Comparison of ENCODE assay signal across 8 mouse cellular contexts in the genomic region with DNA sequence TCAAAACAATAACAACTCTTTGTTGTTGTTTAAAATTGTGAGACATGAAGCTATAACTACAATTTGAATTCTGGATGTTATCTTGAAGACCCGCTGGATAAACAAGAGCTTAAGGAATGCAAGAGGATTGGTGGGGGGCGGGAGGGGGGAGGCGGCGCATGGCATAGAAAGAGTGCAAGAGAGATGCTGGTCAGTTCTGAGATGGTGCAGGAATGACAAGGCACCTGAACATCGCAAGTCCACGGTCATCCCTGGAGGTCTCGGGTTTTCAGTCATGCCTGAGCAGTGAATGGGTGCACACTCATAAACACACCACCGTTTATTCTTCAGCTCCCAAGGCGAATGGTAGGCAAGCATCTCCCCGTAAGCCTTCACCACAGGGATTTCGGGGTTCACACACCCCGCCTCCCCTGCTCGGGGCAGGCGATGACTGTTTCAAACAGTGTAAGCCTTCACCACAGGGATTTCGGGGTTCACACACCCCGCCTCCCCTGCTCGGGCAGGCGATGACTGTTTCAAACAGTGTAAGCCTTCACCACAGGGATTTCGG. TPM values are rescaled to one million over a fixed set of nuclear protein-coding genes. Genes with fewer than 3 reads are reported as not detected.
A peak's percentile ranks its signal among the peaks of the same experiment; 100 is the strongest.
DNase-seq lines count a peak whose midpoint lies in the region; ATAC-seq lines count a peak whose summit lies in the region.

No protein-coding gene starts in this region.

- peak overlapping the region; percentile 76 for H3K4me3 ChIP-seq in forebrain, embryonic 15.5 days
- peak overlapping the region; percentile 55; the same call in 1 of the 2 replicates for H3K4me3 ChIP-seq in liver, embryonic 15.5 days (replicated peaks)

- peak; percentile 15 for DNase-seq in embryo, embryonic 10 days (ENCODE audit: low spot score)
- no peak for DNase-seq in embryo, embryonic 9.5 days (ENCODE audit: extremely low spot score)
- DNase-seq in Muller cell, postnatal 12 days (ENCODE audit: inconsistent ontology term): peak; percentile 3
- DNase-seq in left cerebral cortex, adult 18-20 months (ENCODE audit: low spot score in 2 of 2): no peak
- no peak for DNase-seq in natural killer cell, adult 2 months (ENCODE audit: low spot score in 2 of 2)
- DNase-seq in spleen, postnatal 14 days (ENCODE audit: low spot score in 2 of 2): no peak

- no peaks in the 10 kb centered on the region for H3K36me3 ChIP-seq in forebrain, embryonic 15.5 days
- no peaks in the 10 kb centered on the region for H3K36me3 ChIP-seq in liver, embryonic 15.5 days (replicated peaks)

- H3K27me3 ChIP-seq in forebrain, embryonic 15.5 days: no peaks in the 10 kb centered on the region
- peaks cover 36% of the 10 kb centered on the region for H3K27me3 ChIP-seq in liver, embryonic 15.5 days

- H3K4me2 ChIP-seq in forebrain, embryonic 15.5 days (replicated peaks): peak overlapping the region; percentile 91
- peak overlapping the region; percentile 70 for H3K4me2 ChIP-seq in liver, embryonic 15.5 days

- peaks cover 18% of the 10 kb centered on the region; the same call in 1 of the 2 replicates for H3K4me1 ChIP-seq in forebrain, embryonic 15.5 days
- peaks cover 9% of the 10 kb centered on the region; the same call in 1 of the 2 replicates for H3K4me1 ChIP-seq in liver, embryonic 15.5 days (replicated peaks)

- peak; percentile 15 for ATAC-seq in forebrain, embryonic 15.5 days (replicated peaks)
- no peak for ATAC-seq in liver, embryonic 15.5 days (ENCODE audit: insufficient read depth)

- peak overlapping the region; percentile 77 for H3K9ac ChIP-seq in forebrain, embryonic 15.5 days (replicated peaks)
- H3K9ac ChIP-seq in liver, embryonic 15.5 days: no peak overlapping the region

- H3K9me3 ChIP-seq in forebrain, embryonic 15.5 days: no peaks in the 10 kb centered on the region
- H3K9me3 ChIP-seq in liver, embryonic 15.5 days (replicated peaks): no peaks in the 10 kb centered on the region

- H3K27ac ChIP-seq in forebrain, embryonic 15.5 days (replicated peaks): no peak overlapping the region
- no peak overlapping the region for H3K27ac ChIP-seq in liver, embryonic 15.5 days (replicated peaks)

- WGBS in forebrain, embryonic 15.5 days: under 1% methylated on average over 19 of the region's 19 CpGs
- WGBS in liver, embryonic 15.5 days (ENCODE audit: insufficient replicate concordance): 5% methylated on average over 19 of the region's 19 CpGs

RNA-seq across cellular contexts. Expression of gene Dnm3, which starts 1.2 kb away (rescaled TPM):
- polyA plus RNA-seq in forebrain, embryonic 15.5 days (2015; fragmentation: Nextera tagmentation; extraction: Ambion mirVana): 27.9 and 30.4 TPM in 2 replicates
- 0.97 and 1.2 TPM in 2 replicates for polyA plus RNA-seq in liver, embryonic 15.5 days (2015; fragmentation: Nextera tagmentation; extraction: Ambion mirVana)
- total RNA-seq in left cerebral cortex, adult 18-20 months (2021): 100 to 1,000 TPM; 101 to 106 TPM

Comparison
In these comparisons a context has a peak if more than half of its experiments do, and no peak if none do; other contexts are left out.
1. DNase-seq: peak in embryo, embryonic 10 days (single experiment) and Muller cell, postnatal 12 days (single experiment); none in embryo, embryonic 9.5 days (single experiment), left cerebral cortex, adult 18-20 months (0 of 2), natural killer cell, adult 2 months (0 of 2) and spleen, postnatal 14 days (0 of 2).
2. RNA of gene Dnm3, which starts 1.2 kb away (polyA plus RNA-seq): 27.9 to 30.4 TPM in forebrain, embryonic 15.5 days; 0.97 to 1.2 TPM in liver, embryonic 15.5 days; every median in the first group is over 10 times any median in the second.